Mouse (Mus musculus) brain, embryonic 14.5 days (tissue): ENCODE data around the gene Dnah2.
A peak's percentile ranks its signal among the peaks of the same experiment; 100 is the strongest.

Experiments used
- CTCF ChIP-seq: fragments of 200-500 bp; IDR thresholded peaks from 2 replicates; pipeline ENCODE4 v1.5.1; 2012; ENCODE audit warnings: inconsistent platforms, mild to moderate bottlenecking, moderate library complexity, borderline replicate concordance; ENCODE audit not compliant: insufficient read depth, insufficient read length; ENCODE audit errors: extremely low read depth
- POLR2A ChIP-seq: fragments of 200-500 bp; IDR thresholded peaks from 2 replicates; pipeline ENCODE4 v1.6.1; 2012; ENCODE audit warnings: mild to moderate bottlenecking, inconsistent platforms, borderline replicate concordance; ENCODE audit not compliant: poor library complexity, insufficient read depth, insufficient read length, severe bottlenecking; ENCODE audit errors: extremely low read depth

DNA sequence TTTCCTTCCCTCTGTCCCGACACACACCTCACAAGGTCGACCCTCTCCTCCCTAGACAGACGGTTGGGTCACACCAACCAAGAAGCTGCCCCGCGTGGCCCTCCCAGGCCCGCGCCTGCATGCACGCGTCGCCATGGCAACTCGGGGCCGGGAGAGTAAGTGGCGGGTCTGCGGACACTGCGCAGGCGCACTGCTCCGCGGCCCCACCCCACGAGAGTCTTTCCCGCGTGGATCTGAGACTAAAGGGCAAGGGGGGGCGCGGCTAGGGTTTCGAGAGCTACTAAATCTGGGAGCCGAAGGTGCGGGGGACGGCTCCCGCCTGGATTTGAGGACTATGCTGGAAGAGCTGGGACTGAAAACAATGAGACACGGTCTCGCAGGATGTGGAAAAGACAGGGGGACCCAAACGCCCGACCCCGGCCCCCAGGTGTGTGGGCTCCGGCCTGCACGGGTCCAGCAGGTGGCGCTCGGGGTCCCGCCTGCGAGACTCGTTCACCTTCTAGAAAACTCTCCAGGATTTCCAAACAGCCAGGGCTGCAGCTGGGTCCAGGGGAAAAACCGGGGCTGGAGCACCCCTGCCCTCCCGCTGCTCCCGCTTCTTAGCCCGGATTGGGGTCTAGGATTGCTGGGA, 2.4 kb downstream of the Dnah2 start:
- TF ChIP-seq POLR2A = no peak
- TF ChIP-seq CTCF = peak; percentile 60
